Mouse (Mus musculus): ENCODE measurements around the gene Tacc3.

DNA sequence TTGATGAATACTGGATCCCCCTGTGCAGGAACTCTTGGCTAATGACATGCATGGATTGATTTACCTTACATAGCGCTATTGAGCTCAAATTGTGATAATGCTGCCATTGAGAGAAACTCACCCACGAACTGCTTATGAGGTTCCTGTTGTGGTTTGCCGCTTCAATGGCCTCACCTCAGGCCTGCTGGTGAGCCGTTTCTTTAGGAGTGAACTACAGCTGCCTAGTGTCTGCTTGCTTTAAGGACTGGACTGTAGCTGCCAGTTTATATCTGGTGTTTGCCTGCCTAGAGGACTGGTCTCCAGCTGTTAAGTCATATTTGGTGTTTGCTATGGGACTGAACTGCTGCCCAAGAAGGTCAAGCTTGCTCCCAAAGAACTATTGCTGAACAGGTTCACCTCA, 25.0 kb downstream of the Tacc3 start:
- no peak for TF ChIP-seq POLR2A (IDR thresholded peaks at IDR 0.05; ENCODE audit: borderline replicate concordance, control insufficient read depth, low read depth, low read length)
- no peak for TF ChIP-seq CTCF (IDR thresholded peaks at IDR 0.05; ENCODE audit: control insufficient read depth, insufficient read depth, low read length)
